Mouse (Mus musculus): ENCODE measurements around the gene Clip1.

Gene Clip1

DNA sequence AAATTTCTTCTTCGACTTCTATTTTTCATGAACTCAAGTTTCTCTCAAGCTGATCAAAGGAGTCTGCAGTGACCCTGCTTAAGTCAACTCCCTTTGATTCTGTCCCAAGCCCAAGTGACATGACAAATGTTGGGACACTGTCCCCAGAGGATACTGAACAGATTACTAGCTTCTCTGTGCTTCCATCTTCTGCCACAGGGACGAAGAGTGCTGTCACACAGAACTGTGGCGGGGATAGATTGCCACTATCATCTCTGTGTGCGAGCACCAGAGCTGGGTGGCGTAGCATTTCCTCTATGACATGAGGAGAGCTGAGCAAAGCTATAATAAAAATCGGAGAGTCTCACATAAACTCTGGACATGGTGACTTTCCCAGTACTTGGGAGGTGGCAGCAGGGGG, 82.2 kb downstream of the Clip1 start:
- DNase-seq (ENCODE audit: low spot score in 2 of 2) = no peak

DNA sequence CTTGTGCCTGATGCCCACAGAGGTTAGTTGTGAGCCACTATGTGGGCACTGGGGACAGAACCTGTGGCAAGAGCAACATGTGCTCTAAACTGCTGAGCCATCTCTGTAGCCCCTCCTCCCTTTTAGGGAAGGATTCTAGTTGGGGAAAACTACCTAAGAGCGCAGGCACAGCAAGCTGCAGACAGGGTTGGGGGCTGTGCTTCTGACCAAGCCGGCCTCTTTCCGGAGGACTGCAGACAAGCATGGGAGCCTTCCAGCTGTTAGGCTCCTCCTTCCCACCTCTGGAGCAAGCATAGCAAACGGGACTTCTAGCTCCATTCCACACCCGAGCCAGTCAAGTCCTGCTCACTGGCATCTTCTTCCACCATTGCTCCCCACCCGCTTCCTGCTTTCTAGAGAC, 85.1 kb downstream of the Clip1 start:
- DNase-seq (ENCODE audit: low spot score in 2 of 2) = no peak

DNA sequence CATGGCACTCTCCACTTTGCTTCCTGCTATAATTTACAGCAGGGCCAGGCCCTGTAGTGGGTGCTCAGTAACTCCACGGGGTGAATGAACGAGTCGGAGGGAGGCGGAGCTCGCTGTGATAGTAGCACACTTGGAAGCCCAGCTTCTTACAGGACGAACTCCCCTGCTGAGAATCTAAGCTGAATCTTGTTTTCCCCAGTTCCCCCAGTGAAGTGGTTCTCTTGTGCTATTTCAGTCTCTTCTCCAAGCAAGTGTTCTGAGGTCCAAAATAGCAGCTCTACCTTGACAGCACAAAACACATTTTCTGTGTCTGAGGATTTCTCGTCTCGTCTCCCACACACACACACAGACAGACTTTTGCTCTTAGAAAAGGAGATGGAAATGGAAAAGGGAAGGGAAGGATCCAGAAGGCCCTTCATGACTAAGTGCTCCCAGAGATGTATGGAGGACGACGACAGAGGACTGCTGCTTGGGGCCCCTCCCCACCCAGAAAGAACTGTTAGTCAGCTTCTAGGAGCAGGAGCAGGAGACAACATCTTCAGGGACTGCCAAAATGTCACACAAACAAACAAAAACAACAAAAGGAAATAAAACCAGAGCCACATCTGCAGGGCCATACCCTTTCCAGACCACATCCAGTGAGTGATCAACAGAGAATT, 90.7 kb downstream of the Clip1 start:
- DNase-seq (ENCODE audit: low spot score in 2 of 2) = no peak

DNA sequence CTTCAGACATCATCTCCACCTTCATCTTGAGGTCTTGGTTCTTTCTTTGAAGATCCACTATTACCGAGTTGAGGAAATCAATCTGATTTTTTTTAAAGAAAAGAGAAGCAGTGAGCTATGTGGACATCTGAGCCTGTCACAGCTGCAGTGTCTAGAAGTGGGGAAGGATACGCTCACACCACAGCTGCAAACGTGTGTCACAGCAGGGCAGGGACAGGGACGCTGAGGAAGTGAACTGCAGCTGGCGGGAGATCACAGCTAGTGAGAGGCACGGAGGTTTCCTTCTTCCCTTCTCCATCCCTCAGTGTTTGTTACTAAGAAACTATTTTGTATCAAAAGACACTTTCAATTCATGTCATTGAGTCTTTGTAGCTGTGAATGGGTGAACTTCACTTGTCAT, 104.4 kb downstream of the Clip1 start:
- no peak for DNase-seq (ENCODE audit: low spot score in 2 of 2)

DNA sequence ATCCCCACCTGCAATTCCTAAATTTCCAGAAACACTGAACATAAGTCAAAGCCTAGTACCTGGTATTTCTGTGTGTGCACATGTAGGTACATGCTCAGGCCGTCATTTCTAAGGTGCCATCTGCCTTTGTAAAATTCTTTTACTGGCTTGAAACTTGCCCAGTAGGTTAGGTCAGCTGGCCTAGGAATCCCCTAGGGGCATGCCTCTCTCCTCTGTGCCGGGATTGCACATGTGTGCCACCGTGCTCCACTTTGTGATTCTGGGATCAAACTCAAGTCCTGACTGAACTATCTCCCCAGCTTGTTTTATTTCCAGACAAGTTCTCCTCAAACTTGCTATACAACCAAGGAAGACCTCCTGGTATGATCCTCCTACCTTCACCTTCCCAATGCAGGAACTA, 107.7 kb downstream of the Clip1 start:
- no peak for DNase-seq (ENCODE audit: low spot score in 2 of 2)

DNA sequence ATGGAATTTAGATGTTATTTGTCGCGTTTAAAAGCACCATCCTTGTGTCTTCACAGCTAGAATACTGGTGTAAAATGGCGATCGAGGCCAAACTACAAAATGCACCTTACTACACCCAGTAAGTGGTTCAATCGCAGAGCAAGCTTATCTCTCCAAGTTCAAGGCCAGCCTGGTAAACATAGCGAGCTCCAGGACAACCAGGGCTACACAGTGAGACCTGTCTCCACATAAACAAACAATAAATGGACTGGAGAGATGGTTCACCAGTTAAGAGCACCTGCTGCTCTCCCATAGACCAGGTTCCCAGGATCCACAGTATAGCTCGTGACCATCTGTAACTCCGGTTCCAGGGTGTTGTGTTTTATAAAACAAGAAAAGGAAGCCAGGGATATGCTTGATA, 111.1 kb downstream of the Clip1 start:
- no peak for DNase-seq (ENCODE audit: low spot score in 2 of 2)

DNA sequence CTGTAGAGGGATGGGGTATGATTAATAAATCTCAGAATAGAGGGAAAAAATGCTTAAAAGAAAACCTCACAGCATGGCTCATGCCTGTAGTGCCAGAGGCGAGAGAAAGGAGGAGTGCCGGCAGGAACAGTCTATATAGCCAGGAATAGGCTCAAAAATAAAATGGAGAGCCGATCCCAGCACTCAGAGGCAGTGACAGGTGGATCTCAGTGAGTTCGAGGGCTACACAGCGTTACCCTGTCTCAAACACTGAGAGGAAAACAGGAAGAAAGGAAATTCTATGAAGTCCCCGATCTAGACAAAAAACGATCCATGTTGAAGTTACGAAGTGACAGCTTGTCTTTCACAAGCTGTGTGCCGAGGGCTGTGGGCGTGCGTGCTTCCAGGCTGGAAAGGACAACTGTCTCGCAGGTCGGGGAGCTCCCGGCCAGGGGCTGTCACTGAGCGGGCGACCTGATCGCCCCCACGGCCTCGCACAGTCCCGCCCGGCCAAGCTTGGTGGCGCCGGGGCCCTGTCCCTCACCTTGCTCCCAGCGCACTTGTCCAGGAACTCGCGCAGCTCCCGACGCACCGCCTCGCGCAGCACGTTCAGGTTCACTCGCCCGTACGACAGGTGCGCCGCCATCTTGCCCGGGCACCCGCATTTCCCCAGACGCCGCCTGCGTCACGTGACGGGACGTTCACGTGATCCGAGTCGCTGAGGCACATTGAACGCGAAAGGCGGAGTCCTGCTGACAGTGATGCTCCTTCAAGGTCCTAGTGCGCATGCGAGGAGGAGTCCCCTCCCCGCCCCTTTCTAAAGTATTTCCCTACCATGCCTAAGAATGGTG, 111.8 kb downstream of the Clip1 start, which contains the start of gene Vps33a:
Vps33a (minus strand) TSS at position 682 of the 830 bp plus-strand sequence.
- DNase-seq (ENCODE audit: low spot score in 2 of 2) = peak; percentile 92 to 98

DNA sequence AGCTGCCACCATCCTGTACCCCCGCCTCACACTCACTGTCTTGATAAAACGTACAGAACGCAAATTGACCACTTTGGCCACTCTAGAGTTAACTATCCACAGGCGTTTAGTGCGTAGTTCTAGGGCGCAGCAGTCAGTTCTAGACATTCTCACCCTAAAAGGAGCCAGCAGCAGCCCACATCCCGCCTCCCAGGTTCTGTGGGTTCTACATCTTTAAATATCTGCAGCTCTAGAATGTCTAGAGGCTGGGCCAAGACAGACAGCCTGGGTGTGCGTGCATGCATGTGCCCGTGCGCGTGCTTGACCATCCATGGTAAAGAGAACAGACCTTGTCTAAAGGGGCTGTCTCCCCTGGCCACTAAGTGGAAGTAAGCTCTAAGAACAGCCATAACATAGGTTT, 123.3 kb downstream of the Clip1 start:
- no peak for DNase-seq (ENCODE audit: low spot score in 2 of 2)

DNA sequence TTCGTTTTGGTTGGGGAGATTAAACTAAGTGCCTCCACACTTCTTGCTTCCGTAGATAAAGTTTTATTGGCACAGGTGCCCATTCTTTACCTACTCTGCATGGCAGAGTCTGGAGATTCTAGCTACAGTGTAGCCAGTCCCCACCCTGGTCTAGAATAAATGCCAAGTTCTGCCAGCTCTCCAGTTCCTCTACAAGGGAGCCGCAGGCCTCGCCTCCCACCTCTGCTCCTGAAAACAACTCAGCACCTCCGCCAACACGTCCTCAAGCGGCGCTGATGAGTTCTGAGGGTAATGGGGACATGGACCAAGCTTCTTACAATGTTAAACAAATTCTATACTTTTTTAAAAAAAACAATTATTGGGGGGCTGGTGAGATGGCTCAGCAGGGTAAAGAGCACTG, 124.8 kb downstream of the Clip1 start:
- no peak for DNase-seq (ENCODE audit: low spot score in 2 of 2)

DNA sequence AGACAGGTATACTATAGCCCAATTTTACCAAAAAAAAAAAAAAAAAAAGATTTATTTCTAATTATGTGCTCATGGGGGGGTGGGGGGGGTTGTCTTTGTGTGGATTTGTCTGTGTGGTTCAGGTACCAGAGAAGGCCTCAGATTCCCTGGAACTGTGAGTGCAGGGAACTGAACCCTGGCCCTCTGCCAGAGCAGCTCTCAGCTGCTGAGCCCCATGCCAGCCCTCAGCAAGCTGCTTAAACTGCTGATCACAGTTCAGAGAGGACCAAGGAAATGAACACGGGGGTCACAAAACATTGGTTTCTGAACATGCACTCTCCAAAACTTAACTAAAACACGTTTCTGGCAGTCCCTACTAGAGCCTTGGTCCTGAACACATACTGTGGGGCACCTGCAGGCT, 128.0 kb downstream of the Clip1 start:
- DNase-seq (ENCODE audit: low spot score in 2 of 2) = no peak

DNA sequence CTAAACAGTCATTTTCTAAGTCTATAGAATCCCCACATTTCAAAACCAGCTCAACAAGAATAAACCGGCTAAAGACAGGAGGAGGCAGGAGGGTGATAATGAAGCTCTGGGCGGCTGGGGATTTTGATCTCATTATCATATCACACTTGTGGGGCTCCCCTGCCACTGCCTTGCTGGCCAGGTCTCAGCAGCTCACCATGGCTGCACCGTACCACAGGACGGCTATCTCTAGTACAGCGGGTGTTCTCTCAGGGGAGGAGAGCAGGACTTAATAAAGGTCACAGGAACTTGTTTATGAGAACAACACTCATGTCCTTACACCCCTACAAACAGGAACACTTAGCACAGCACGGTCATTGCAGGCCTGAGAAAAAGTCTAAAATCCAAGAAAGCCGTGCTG, 128.7 kb downstream of the Clip1 start:
- no peak for DNase-seq (ENCODE audit: low spot score in 2 of 2)

DNA sequence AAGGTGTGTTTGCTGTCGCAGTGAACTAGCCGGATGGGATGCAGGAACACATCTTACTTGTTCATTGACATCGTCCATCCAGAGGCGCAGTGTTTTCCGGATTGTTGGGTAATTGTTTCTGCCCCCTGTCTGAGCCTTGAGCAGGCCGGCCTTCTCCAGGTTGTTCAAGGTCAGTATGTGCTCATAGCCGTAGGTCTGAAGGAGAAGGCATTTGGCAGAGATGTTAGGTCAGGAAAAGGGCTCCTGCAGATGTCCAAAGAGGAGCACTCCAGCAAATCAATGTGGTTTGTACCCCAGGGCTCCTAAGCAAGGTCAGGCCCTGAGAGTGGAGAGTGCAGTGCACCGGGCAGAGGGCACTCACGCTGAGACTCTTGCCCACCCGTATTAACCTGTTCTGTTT, 150.6 kb downstream of the Clip1 start:
- DNase-seq (ENCODE audit: low spot score in 2 of 2) = no peak

DNA sequence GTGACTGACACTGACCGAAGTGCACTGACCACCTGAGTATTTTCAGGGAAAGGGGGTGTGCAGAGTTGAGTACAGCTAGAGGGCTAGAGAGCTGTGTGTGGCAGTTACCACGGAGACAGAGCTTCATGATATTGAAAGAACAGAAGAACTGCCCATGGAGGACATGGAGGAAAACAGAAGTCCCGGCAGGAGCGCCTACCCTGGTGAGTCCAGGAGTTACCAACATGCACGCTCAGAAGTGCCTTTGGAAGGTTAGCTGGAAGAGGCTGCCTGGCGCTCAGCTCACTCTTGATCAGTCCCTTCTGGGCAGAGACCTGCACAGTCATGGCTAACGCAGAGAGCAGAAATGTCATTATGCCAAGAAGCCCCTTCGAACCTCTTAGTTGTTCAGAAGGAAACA, 154.4 kb downstream of the Clip1 start:
- no peak for DNase-seq (ENCODE audit: low spot score in 2 of 2)

DNA sequence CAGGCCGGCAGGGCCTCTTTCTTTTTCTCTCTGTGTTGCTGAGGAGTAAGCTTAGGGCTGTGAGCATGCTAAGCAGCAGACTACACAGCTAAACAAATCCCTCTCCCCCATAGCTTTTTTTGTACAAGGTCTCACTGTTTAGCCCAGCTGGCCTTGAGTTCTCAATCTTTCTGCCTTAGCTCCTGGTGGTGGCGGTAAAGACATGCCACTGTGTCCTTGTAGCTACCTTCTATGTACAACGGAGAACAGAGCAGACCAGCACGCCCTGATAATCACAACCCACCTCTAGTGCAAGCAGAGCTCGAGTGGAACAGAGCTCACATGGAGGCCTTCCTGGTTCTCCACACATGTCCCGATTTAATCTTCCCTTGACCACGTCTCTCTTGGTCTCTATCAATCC, 155.8 kb downstream of the Clip1 start:
- DNase-seq (ENCODE audit: low spot score in 2 of 2) = no peak

Measured in spleen, postnatal 14 days (tissue).